Mouse (Mus musculus) ovary, adult 2 months (tissue): ENCODE measurements around the gene Cdk14. TPM values are rescaled to one million over a fixed set of nuclear protein-coding genes. Genes with fewer than 3 reads are reported as not detected.

ENCODE experiments used
- polyA plus RNA-seq: library from polyadenylated mRNA; depleted of rRNA; stranded (reverse); fragments of >200 nt; gene quantifications from 2 replicates; pipeline ENCODE4 v1.2.3, GENCODE M21; 2012; rRNA removed

The Cdk14 gene
- polyA plus RNA-seq = 2.3 TPM in 2 replicates

DNA sequence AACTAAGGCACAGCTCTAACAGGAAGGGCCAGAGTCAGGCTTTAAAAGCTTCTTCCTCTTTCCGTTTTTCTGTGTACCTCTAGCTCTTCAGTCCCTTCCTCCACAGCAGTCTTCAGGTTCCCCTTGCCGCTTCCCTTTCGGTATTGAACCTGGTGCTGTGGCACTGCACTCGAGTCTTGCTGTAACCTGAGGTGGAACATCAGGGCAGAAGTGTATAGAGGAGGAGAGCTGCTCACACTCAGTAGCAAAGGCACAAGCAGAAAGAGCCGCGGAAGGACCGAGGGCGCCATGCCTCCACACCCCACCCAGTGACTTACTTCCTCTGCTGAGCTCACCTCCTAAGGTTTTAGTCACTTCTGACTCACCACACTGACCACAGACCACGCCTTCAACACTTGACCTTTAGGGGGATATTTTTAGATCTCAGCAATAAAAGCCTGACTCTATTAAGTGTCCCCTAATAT, at the start of gene Cdk14:
Gene Cdk14 (minus strand): TSS at position 321 of the 464 bp plus-strand sequence.

DNA sequence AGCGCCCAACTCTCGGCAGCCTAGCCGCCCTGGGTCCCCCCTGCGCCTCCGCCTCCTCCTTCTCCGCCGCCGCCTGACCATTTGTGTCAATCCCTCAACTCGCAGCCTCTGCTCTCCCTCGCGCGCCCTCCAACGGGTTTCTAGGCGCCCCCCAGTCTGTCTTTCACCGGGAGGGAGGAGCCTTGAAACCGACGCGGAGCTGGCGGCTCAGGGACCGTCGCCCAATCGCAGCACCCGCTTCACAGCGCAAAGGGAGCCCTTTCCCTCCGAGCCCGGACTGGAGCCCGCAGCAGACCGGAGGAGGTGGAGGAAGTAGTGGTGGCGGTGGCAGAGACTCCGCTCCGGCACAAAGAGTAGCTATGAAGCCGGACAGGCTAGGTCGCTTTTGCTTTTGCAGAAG, 662.2 kb downstream of the Cdk14 start, which contains the start of gene Fzd1:
Gene Fzd1 (minus strand): TSS at position 134 of the 400 bp plus-strand sequence.

Other genes with a start within 250 kb of the Cdk14 start
- gene 1700015F17Rik, start 58.8 kb upstream of the Cdk14 start, polyA plus RNA-seq = not detected in 2 replicates
- gene Cldn12, start 94.6 kb upstream of the Cdk14 start, polyA plus RNA-seq = 19.4 and 20.8 TPM in 2 replicates
- gene Gtpbp10, start 139.2 kb upstream of the Cdk14 start, polyA plus RNA-seq = 0.93 and 1.5 TPM in 2 replicates
- 0.14 and 0.16 TPM in 2 replicates for gene Gm8773, start 153.5 kb upstream of the Cdk14 start, polyA plus RNA-seq
- 8.6 and 13.3 TPM in 2 replicates for gene Cfap69, start 243.9 kb upstream of the Cdk14 start, polyA plus RNA-seq